Comparison of ENCODE assay signal across 8 mouse cellular contexts in genomic region chr14:61689281-61689680, GRCm38 (mm10).
DNase-seq lines count a peak whose midpoint lies in the region; ATAC-seq lines count a peak whose summit lies in the region.

No protein-coding gene starts in this region.

- WGBS in liver, embryonic 11.5 days, result 2% methylated on average over 21 of the region's 21 CpGs
- under 1% methylated on average over 21 of the region's 21 CpGs for WGBS in embryonic facial prominence, embryonic 12.5 days
- under 1% methylated on average over 21 of the region's 21 CpGs for WGBS in midbrain, embryonic 16.5 days

- peak overlapping the region; percentile 28 for H3K4me3 ChIP-seq in liver, embryonic 11.5 days (ENCODE audit: low read depth, low read length)
- peak overlapping the region; percentile 27 for H3K4me3 ChIP-seq in embryonic facial prominence, embryonic 12.5 days
- H3K4me3 ChIP-seq in midbrain, embryonic 16.5 days (ENCODE audit: low read depth, low read length), result peak overlapping the region; percentile 4; the same call in 1 of the 2 replicates

- no peak for ATAC-seq in liver, embryonic 11.5 days (replicated peaks; ENCODE audit: low FRiP score)
- no peak for ATAC-seq in embryonic facial prominence, embryonic 12.5 days (ENCODE audit: insufficient number of reproducible peaks, insufficient read depth, low FRiP score, low TSS enrichment)
- ATAC-seq in midbrain, embryonic 16.5 days, result no peak

- H3K4me2 ChIP-seq in liver, embryonic 11.5 days, result peak overlapping the region; percentile 57
- peak overlapping the region; percentile 50 for H3K4me2 ChIP-seq in embryonic facial prominence, embryonic 12.5 days (replicated peaks)
- peak overlapping the region; percentile 39 for H3K4me2 ChIP-seq in midbrain, embryonic 16.5 days (ENCODE audit: low read length)

- H3K27ac ChIP-seq in liver, embryonic 11.5 days (ENCODE audit: low read depth, low read length), result no peak overlapping the region
- no peak overlapping the region for H3K27ac ChIP-seq in embryonic facial prominence, embryonic 12.5 days
- no peak overlapping the region for H3K27ac ChIP-seq in midbrain, embryonic 16.5 days (ENCODE audit: low read length)

- DNase-seq in liver, embryonic 11.5 days (ENCODE audit: low spot score), result no peak
- no peak for DNase-seq in liver
- peak; percentile 42 for DNase-seq in kidney, postnatal 10 days
- no peak for DNase-seq in left cerebral cortex, adult 11 months (ENCODE audit: low spot score)
- DNase-seq in urinary bladder, adult 2 months (ENCODE audit: low spot score), result no peak
- DNase-seq in right cerebral cortex, adult 18-20 months, result no peak

- no peak overlapping the region for H3K9ac ChIP-seq in liver, embryonic 11.5 days (ENCODE audit: low read depth, low read length)
- H3K9ac ChIP-seq in embryonic facial prominence, embryonic 12.5 days, result no peak overlapping the region
- no peak overlapping the region for H3K9ac ChIP-seq in midbrain, embryonic 16.5 days (ENCODE audit: low read depth, low read length)

- H3K4me1 ChIP-seq in liver, embryonic 11.5 days (replicated peaks; ENCODE audit: control insufficient read depth, insufficient read depth, low read length), result peaks cover 11% of the 10 kb centered on the region
- H3K4me1 ChIP-seq in embryonic facial prominence, embryonic 12.5 days, result peaks cover 26% of the 10 kb centered on the region; the same call in 1 of the 2 replicates
- peaks cover 7% of the 10 kb centered on the region for H3K4me1 ChIP-seq in midbrain, embryonic 16.5 days (ENCODE audit: control insufficient read depth, insufficient read depth, low read length)

- no peaks in the 10 kb centered on the region for H3K36me3 ChIP-seq in liver, embryonic 11.5 days (ENCODE audit: control insufficient read depth, insufficient read depth, low read length)
- no peaks in the 10 kb centered on the region for H3K36me3 ChIP-seq in embryonic facial prominence, embryonic 12.5 days
- no peaks in the 10 kb centered on the region for H3K36me3 ChIP-seq in midbrain, embryonic 16.5 days (ENCODE audit: control insufficient read depth, insufficient read depth, low read length)

- peaks cover 66% of the 10 kb centered on the region for H3K27me3 ChIP-seq in liver, embryonic 11.5 days (replicated peaks; ENCODE audit: control insufficient read depth, insufficient read depth, low read length)
- peaks cover 34% of the 10 kb centered on the region for H3K27me3 ChIP-seq in embryonic facial prominence, embryonic 12.5 days
- H3K27me3 ChIP-seq in midbrain, embryonic 16.5 days (ENCODE audit: control insufficient read depth, insufficient read depth, low read depth, low read length), result peaks cover 29% of the 10 kb centered on the region

- H3K9me3 ChIP-seq in liver, embryonic 11.5 days (ENCODE audit: control insufficient read depth, low read length), result no peaks in the 10 kb centered on the region
- H3K9me3 ChIP-seq in embryonic facial prominence, embryonic 12.5 days, result no peaks in the 10 kb centered on the region
- H3K9me3 ChIP-seq in midbrain, embryonic 16.5 days (replicated peaks; ENCODE audit: control insufficient read depth, low read length, poor library complexity, severe bottlenecking), result no peaks in the 10 kb centered on the region
